Mouse (Mus musculus) effector memory CD4-positive, alpha-beta T cell, adult 7 months (primary cell): ENCODE results near the gene Hck. TPM values are rescaled to one million over a fixed set of nuclear protein-coding genes. Genes with fewer than 3 reads are reported as not detected.

Experiments used
- polyA plus RNA-seq: library from polyadenylated mRNA; unstranded; fragments of 100-300 nt; shearing (Covaris generic); gene quantifications from one replicate; pipeline ENCODE4 v1.2.1, GENCODE M21; 2017

Hck gene
- not detected for polyA plus RNA-seq

DNA sequence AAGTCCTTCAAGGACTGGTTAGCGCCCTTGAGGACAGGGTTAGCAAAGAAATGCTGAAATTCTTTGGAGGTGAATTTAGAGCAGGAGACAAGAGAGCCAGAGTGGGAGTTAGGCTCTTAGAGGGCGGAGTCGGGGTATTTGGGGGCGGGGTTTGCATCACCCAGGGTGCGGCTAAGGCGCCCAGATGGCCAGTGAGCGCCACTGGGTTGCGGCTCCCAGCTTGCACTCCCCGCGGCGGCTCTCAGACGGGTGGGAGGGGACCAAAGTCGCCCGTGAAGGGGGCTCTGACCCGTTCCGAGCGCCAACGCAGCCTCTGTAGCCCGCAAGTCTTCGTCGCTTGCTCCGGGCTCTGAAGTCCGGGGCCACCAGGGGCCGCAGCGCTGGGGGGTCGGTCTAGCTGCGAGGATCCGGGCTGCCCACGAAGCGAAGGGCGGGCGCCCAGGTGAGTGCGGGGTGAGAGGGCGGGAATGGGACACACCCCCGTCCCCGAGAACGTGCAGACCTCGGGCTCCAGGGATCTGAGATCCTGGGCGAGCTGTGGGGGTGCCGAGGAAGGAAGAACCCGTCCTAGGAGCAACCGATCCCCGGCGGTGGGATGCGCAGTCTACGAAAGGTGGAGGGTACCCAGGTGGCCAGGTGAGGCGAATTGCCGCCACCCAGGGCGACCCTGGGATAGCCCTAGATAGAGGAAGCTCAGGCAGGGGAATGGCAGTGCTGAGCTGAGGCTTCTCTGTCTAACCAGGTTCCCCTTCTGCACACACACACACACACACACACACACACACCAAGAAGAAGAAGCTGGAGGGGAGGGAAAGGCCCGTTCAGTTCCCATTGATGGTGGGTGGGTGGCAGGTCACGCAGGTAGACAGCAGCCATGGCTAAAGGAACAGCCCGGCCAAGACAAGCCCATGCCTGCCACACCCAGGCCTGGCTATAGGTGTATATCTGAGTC lies at the start of gene Hck:
Hck (plus strand) TSS at position 156 of the 952 bp plus-strand sequence.

DNA sequence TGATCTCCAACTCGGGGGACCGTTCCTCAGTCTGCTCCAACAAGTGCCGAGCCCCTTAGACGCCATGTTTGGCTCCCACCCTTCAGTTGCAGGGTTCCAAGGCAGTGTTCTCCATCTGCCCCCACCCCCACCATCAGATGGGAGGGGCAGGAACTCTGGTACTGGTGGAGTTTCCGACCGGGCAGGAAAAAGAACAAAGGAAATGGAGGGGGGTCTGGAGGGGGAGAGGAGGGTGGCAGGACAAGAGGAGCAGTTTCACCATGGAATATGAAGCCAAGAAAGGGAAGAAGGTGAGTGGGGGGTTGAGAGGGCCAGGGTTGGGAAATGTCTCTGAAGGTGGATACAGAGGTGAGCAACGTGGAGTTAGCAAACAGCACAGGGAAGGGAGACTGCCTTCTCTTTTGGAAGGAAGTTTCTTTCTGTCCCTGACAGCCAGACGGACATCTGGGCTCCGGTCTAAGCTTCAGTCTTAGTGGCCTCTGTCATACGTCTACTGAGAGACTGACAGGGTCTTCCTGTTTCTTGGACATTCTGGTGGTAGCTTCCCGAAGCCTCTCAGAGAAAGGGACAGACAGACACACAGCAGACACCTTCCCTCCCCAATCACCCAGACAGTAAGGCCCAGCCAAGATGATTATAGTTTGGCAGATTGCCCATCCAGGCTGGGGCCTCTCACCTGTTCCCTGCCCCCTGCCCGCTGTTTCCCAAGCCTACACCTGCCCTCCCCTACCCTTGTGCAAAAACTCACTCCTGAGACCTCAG lies 42.3 kb upstream of the Hck start, which contains the start of gene Ccm2l:
Ccm2l (plus strand) TSS at position 209 of the 762 bp plus-strand sequence.

DNA sequence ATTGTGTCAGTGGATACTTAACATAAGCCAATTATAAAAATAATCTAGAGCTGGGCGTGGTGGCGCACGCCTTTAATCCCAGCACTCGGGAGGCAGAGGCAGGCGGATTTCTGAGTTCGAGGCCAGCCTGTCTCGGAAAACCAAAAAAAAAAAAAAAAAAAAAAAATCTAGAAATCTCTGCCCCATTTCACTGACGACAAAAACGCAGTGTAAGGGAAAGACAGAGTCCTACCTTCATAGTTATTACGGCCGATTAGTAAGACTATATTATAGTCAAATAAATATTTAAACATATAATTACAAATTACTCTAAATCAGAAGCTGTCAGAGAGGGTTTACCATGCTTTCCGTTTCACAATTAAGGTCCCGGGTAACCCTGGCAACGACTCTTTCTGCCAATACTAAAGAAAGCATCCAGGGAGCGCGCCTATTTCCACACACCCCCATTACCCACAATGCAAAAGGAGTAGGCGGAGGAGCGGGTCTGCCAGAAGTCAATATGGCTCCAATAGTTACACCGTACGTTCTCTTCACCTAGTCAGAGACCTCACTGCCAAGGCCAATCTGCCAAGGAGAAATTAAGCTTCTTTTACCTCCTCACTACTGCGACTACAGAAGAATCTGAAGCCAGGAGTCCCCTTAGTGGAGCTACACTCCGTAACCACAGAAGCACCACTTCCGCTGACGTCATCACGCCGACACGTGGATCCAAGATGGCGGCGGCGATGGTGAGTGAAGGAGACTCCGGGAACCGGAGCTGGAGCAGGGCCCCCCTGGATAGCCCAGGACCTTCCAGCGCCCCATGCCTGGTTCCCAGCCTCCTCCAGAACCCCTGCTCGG lies 52.8 kb downstream of the Hck start, which contains the start of gene Tm9sf4:
Tm9sf4 (plus strand) TSS at position 460 of the 840 bp plus-strand sequence.

Other genes starting within 250 kb of the Hck start
- 0.21 TPM for gene Mylk2, start 197.1 kb upstream of the Hck start, polyA plus RNA-seq
- not detected for gene Foxs1, start 175.3 kb upstream of the Hck start, polyA plus RNA-seq
- gene Dusp15, start 156.8 kb upstream of the Hck start, polyA plus RNA-seq: not detected
- not detected for gene Ttll9, start 146.0 kb upstream of the Hck start, polyA plus RNA-seq
- 79.2 TPM for gene Pdrg1, start 93.0 kb upstream of the Hck start, polyA plus RNA-seq
- not detected for gene Xkr7, start 76.6 kb upstream of the Hck start, polyA plus RNA-seq
- not detected for gene Ccm2l, start 42.5 kb upstream of the Hck start, polyA plus RNA-seq
- gene Tm9sf4, start 52.8 kb downstream of the Hck start, polyA plus RNA-seq: 47.9 TPM
- 5.7 TPM for gene Tspyl3, start 117.0 kb downstream of the Hck start, polyA plus RNA-seq
- 12.5 TPM for gene Plagl2, start 133.0 kb downstream of the Hck start, polyA plus RNA-seq
- gene Pofut1, start 133.1 kb downstream of the Hck start, polyA plus RNA-seq: 6.1 TPM
- gene Kif3b, start 182.9 kb downstream of the Hck start, polyA plus RNA-seq: 7.1 TPM
- gene Asxl1, start 237.4 kb downstream of the Hck start, polyA plus RNA-seq: 38.9 TPM